Mouse (Mus musculus) cortical plate, adult 2 months (tissue): Measurements from ENCODE around the gene Fbxo36. TPM values are rescaled to one million over a fixed set of nuclear protein-coding genes. Genes with fewer than 3 reads are reported as not detected.

Experiments
- H3K27ac ChIP-seq: fragments of 200-500 bp; 2 replicates; pipeline ENCODE4 v1.5.1; 2012; ENCODE audit warnings: low read length, control low read depth, inconsistent platforms; ENCODE audit not compliant: insufficient read depth
- H3K4me1 ChIP-seq: fragments of 200-500 bp; 2 replicates; pipeline ENCODE4 v1.6.1; 2011; ENCODE audit warnings: low read length; ENCODE audit not compliant: control insufficient read depth, insufficient read depth
- H3K4me3 ChIP-seq: fragments of 200-500 bp; 2 replicates; pipeline ENCODE4 v1.5.1; 2011; ENCODE audit warnings: mild to moderate bottlenecking, low read length, control low read depth; ENCODE audit not compliant: insufficient read depth
- CTCF ChIP-seq: fragments of 200-500 bp; IDR thresholded peaks from 2 replicates; pipeline ENCODE4 v1.5.1; 2011; ENCODE audit warnings: mild to moderate bottlenecking, control low read depth, low read length; ENCODE audit not compliant: insufficient read depth; ENCODE audit errors: extremely low read depth
- POLR2A ChIP-seq: fragments of 200-500 bp; IDR thresholded peaks from 2 replicates; pipeline ENCODE4 v1.6.1; 2011; ENCODE audit warnings: mild to moderate bottlenecking, low read length, control low read depth; ENCODE audit not compliant: insufficient read depth; ENCODE audit errors: extremely low read depth
- polyA plus RNA-seq: library from polyadenylated mRNA; depleted of rRNA; stranded (reverse); fragments of >200 nt; gene quantifications from 2 replicates; pipeline ENCODE4 v1.2.3, GENCODE M21; 2012; rRNA removed

The Fbxo36 gene
- polyA plus RNA-seq = 8.0 and 9.7 TPM in 2 replicates

DNA sequence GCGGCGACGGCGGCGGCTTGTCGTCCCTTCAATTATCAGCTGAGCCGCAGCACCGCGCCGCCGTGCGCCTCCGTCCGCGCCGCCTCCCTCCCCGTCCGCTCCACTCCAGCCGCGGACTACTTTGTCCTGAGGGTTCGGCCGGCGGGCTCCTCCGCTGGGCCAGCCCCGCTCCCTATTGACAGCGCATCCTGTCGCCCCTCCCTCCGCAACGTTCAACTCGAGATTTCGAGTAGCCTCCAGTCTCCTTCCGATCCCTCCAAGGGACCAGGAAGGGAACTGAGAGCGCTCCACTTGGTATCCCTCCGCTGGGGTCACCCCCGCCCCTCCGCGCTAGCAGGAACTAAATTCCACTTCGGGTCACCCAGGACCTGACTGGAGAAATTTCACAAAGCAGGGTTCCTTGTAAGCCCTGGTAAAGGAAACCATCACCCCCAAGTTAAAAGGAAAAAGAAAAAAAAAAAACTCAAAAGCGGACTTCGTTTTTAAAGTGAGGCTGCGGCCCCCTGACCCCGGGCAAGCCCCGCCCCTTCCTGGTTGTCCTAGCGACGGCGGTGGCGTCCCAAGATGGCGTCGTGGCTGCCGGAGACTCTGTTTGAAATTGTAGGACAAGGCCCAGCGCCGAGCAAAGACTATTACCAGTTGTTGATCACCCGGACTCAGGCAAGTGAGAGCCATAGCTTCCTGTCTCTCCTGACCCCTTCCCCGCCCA lies at the start of gene Fbxo36:
TSS of gene Fbxo36 (plus strand) at position 533 of the 709 bp plus-strand sequence.
- TF ChIP-seq POLR2A (peak; percentile 32; the same call in 1 of the 2 replicates), CTCF (no peak)

DNA sequence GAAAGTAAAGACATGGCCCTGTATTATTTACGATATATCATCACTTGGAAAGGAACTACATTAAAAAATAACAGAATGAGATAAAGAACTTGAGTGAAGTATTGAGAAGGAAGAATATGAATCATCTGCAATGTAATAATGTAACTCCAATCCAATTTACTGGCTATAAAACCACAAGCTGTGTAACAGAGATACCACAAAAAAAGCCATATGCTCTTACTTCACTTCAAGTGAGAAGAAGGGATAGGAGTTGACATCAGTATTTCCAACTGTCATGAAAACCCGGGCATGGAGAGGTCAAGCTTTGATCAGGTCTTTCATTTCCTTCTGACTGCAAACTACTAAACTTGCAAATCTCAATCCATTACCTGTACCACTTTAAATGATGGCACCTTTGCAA lies 48.2 kb upstream of the Fbxo36 start:
- TF ChIP-seq CTCF (no peak), POLR2A (no peak)
- H3K4me3 ChIP-seq = no peak overlapping the region
- H3K27ac ChIP-seq = no peak overlapping the region
- no peaks in the 10 kb centered on the region for H3K4me1 ChIP-seq

More for the DNA sequence above, at the start of gene Fbxo36:
- no peaks in the 10 kb centered on the region for H3K4me1 ChIP-seq
- H3K4me3 ChIP-seq = peak within 1 kb of the TSS; percentile 84
- H3K27ac ChIP-seq = peak within 1 kb of the TSS; percentile 95

DNA sequence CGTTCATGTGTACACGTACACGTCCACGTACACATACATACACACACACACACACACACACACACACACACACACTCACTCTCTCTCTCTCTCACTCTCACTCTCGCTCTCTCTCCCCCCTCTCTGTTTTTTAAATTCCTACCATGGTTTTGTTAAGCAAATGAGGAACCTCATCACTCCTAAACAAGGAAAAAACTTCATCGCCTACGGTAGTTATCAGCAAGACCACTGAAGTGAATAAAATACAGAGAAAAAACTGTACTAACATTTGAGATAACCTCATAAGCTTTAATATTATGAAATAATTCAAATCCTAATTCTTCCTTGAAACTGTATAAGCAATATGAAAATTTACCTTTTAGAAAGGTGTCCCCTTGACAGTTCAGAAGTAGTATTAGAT lies 44.3 kb upstream of the Fbxo36 start:
- H3K4me1 ChIP-seq = no peaks in the 10 kb centered on the region
- H3K27ac ChIP-seq = no peak overlapping the region
- no peak overlapping the region for H3K4me3 ChIP-seq
- TF ChIP-seq POLR2A (no peak), CTCF (no peak)

GRCm38 (mm10) chr1:84799166-84799565 lies 40.5 kb upstream of the Fbxo36 start:
- Histone ChIP-seq H3K4me1 (no peaks in the 10 kb centered on the region), H3K4me3 (no peak overlapping the region), H3K27ac (no peak overlapping the region)
- TF ChIP-seq CTCF = no peak
- TF ChIP-seq POLR2A = no peak

GRCm38 (mm10) chr1:84803788-84804187 lies 35.9 kb upstream of the Fbxo36 start:
- H3K4me3 ChIP-seq = no peak overlapping the region
- no peaks in the 10 kb centered on the region for H3K4me1 ChIP-seq
- no peak overlapping the region for H3K27ac ChIP-seq
- TF ChIP-seq CTCF = no peak

DNA sequence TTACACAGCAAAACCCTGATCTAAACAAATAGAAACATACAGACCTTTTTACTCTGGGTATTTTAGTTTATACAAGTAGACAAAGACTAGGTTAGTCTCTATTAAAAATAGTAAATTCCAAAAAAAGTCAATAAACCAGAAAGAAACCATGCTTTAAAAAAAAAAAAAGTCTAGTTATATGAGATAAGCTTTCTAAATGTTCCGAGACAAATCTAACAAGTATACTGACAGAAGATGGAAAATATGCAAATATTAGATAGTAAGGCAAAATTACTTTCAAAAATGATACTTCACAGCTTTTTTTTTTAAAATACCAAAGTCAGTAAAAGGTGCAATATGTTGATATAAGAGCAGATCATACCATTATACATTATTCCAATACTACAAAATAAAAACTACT lies 22.0 kb upstream of the Fbxo36 start:
- no peak overlapping the region for H3K27ac ChIP-seq
- H3K4me3 ChIP-seq = no peak overlapping the region
- H3K4me1 ChIP-seq = no peaks in the 10 kb centered on the region
- no peak for TF ChIP-seq POLR2A

DNA sequence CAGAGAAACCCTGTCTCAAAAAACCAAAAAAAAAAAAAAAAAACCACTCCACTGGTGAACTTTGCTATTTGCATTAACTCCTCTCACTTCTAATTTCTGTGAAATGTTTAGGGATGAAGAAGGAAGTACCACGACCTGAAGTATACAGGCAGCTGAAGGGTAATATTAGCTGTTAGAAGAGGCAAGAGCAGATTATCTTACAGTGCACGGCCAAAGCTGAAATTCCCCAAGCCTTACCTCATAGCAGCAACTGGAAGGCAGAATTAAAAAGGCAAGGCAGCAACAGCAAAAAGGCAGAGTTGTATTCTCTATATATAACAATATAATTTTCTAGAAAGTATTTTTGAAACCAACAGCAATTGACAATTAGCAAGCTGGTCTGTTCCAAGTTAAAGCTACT lies 14.6 kb upstream of the Fbxo36 start:
- Histone ChIP-seq H3K27ac (no peak overlapping the region), H3K4me3 (no peak overlapping the region), H3K4me1 (no peaks in the 10 kb centered on the region)
- TF ChIP-seq CTCF (no peak), POLR2A (no peak)

GRCm38 (mm10) chr1:84837523-84838145 lies 2.0 kb upstream of the Fbxo36 start:
- Histone ChIP-seq H3K4me1 (no peaks in the 10 kb centered on the region), H3K27ac (no peak overlapping the region), H3K4me3 (peak overlapping the region; percentile 84)
- TF ChIP-seq POLR2A (no peak), CTCF (no peak)

DNA sequence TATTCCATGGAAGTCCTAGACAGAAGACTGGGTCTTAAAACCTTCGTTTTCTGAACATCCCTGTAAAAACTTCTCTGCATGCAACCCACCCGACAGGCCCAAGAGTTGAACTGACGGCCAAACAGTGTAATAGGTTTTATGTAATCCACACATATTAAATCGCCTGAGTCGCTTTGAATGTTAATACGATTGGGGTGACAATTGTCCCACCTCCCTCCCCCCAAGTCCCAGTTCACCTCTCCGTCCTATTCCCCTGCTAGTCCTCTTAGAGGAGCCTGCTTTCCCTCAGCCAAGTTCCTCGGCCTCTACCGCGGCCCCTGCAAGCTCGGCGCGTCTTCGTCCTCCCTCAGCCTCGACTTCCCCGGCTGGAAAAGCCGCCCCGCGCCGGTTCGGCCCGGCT lies 1.5 kb upstream of the Fbxo36 start:
- H3K27ac ChIP-seq = no peak overlapping the region
- H3K4me3 ChIP-seq = peak overlapping the region; percentile 84
- H3K4me1 ChIP-seq = no peaks in the 10 kb centered on the region
- TF ChIP-seq CTCF = no peak
- no peak for TF ChIP-seq POLR2A

DNA sequence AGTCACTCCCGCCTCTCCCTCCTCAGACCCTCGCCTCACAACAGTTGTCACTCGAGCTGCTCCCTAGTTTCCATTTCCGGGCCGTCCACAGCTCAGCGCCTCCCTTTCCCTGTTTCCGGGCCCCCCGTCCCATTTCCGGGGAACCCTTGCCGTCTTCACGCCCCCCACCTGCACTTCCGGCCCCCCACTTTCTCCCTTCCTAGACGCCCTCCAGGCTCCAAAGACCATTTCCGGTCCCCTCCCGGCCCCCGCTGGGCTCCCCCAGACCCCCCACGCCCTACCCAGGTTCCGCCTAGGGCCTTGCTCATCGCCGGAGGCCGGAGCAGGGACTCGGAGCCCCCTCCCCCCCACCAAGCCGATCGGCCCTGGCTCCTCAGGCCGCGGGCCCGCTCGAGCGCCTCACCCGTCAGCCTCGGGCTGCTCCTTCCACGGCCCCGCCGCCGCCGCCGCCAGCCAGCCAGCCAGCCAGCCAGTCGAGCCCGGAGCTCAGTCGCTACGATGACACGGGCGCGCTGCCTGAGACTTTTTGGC lies 955 bp upstream of the Fbxo36 start:
- no peak for TF ChIP-seq CTCF
- no peak for TF ChIP-seq POLR2A
- Histone ChIP-seq H3K4me3 (peak overlapping the region; percentile 84), H3K4me1 (no peaks in the 10 kb centered on the region), H3K27ac (peak overlapping the region; percentile 90)
